Mouse (Mus musculus): ENCODE data around the gene Ctsc. TPM values are rescaled to one million over a fixed set of nuclear protein-coding genes. Genes with fewer than 3 reads are reported as not detected.

Gene Ctsc
- total RNA-seq, 2 experiments from 2014 or later: 27.6 TPM

Other genes with a start within 250 kb of the Ctsc start
- under 1 TPM in 1 of 2 experiments, not detected in 1; 0.19 TPM for gene Rab38, start 152.2 kb downstream of the Ctsc start, total RNA-seq (2021)